Mouse (Mus musculus): ENCODE results near the gene Rab3gap1.

Rab3gap1 gene

GRCm38 (mm10) chr1:127868300-127869261, at the start of gene Rab3gap1:
TSS of gene Rab3gap1 (plus strand) at chr1:127868773.
- peak; percentile 91 for DNase-seq (ENCODE audit: low read depth, low spot score)

GRCm38 (mm10) chr1:127827325-127827724, 41.2 kb upstream of the Rab3gap1 start:
- peak; percentile 59 for DNase-seq (ENCODE audit: low read depth, low spot score)

- no peak for DNase-seq (ENCODE audit: low read depth, low spot score)
Observed at GRCm38 (mm10) chr1:127830215-127830921, 38.2 kb upstream of the Rab3gap1 start.

GRCm38 (mm10) chr1:127833714-127834113, 34.9 kb upstream of the Rab3gap1 start:
- no peak for DNase-seq (ENCODE audit: low read depth, low spot score)

GRCm38 (mm10) chr1:127834202-127834601, 34.4 kb upstream of the Rab3gap1 start:
- DNase-seq (ENCODE audit: low read depth, low spot score): no peak

GRCm38 (mm10) chr1:127836619-127837018, 32.0 kb upstream of the Rab3gap1 start:
- no peak for DNase-seq (ENCODE audit: low read depth, low spot score)

- DNase-seq (ENCODE audit: low read depth, low spot score): no peak
Observed at GRCm38 (mm10) chr1:127838602-127839001, 30.0 kb upstream of the Rab3gap1 start.

GRCm38 (mm10) chr1:127845472-127845871, 23.1 kb upstream of the Rab3gap1 start:
- DNase-seq (ENCODE audit: low read depth, low spot score): no peak

GRCm38 (mm10) chr1:127850075-127850610, 18.4 kb upstream of the Rab3gap1 start:
- DNase-seq (ENCODE audit: low read depth, low spot score): no peak

GRCm38 (mm10) chr1:127854486-127855222, 13.9 kb upstream of the Rab3gap1 start, which contains the start of gene Map3k19:
TSS of gene Map3k19 (minus strand) at chr1:127855031.
- no peak for DNase-seq (ENCODE audit: low read depth, low spot score)

GRCm38 (mm10) chr1:127858945-127859648, 9.5 kb upstream of the Rab3gap1 start:
- DNase-seq (ENCODE audit: low read depth, low spot score): no peak

GRCm38 (mm10) chr1:127859799-127860400, 8.7 kb upstream of the Rab3gap1 start:
- DNase-seq (ENCODE audit: low read depth, low spot score): no peak

- DNase-seq (ENCODE audit: low read depth, low spot score): no peak
Observed at GRCm38 (mm10) chr1:127860492-127860891, 8.1 kb upstream of the Rab3gap1 start.

GRCm38 (mm10) chr1:127861900-127862299, 6.7 kb upstream of the Rab3gap1 start:
- DNase-seq (ENCODE audit: low read depth, low spot score): no peak

- peak; percentile 1 for DNase-seq (ENCODE audit: low read depth, low spot score)
Observed at GRCm38 (mm10) chr1:127863806-127864205, 4.8 kb upstream of the Rab3gap1 start.

- no peak for DNase-seq (ENCODE audit: low read depth, low spot score)
Observed at GRCm38 (mm10) chr1:127869276-127869675, 703 bp downstream of the Rab3gap1 start.

- DNase-seq (ENCODE audit: low read depth, low spot score): no peak
Observed at GRCm38 (mm10) chr1:127899401-127899800, 30.8 kb downstream of the Rab3gap1 start.

GRCm38 (mm10) chr1:127904774-127905385, 36.3 kb downstream of the Rab3gap1 start:
- DNase-seq (ENCODE audit: low read depth, low spot score): peak; percentile 1

GRCm38 (mm10) chr1:127913116-127913515, 44.5 kb downstream of the Rab3gap1 start:
- DNase-seq (ENCODE audit: low read depth, low spot score): no peak

- DNase-seq (ENCODE audit: low read depth, low spot score): no peak
Observed at GRCm38 (mm10) chr1:127915316-127915715, 46.7 kb downstream of the Rab3gap1 start.
